Mouse (Mus musculus): ENCODE data around the gene Pld1. TPM values are rescaled to one million over a fixed set of nuclear protein-coding genes. Genes with fewer than 3 reads are reported as not detected.
"Not testable (repeated sequence)": the region's sequence is repeated elsewhere in the genome, so short reads cannot be mapped to it uniquely, and the experiment has no call there.

Pld1 gene
- polyA plus RNA-seq, 1 experiment from 2014 or later = 8.9 TPM

DNA sequence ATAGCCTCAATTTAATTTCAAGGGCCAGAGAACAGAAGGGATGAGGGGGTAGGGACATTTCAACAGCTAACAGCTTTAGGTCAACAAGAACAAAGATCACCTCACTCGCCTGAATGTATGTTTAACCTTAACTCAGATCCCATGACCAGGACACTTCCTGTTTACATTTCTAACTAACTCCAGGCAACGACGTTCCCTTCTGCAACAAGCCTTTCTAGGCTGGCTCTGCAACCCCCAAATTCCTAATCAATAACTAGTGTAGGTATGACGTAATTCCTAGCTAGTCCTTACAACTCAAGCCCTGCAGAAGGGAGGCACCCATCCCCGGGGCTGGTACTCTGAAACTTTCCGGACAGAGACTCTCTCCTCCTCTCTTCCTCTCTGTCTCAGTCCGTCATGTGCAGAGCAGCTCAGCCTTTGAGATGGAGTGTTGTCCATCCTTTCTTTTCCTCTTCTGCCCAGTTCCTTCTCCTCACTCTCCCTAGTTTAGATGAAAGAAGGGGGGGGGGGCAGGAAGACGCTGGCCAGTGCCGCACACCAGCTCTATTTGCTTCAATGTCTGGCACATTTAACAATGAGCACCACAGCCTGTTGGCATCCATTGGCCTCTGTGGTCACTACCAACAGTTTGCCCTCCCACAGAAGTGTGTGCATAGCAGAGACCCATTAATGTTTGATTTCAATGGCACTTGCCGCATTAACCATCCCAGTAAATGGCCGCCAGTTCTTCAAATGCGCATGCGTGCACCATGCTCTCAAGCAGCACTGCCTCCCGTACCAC is 19.6 kb upstream of the Pld1 start:
- no peak overlapping the region for H3K4me3 ChIP-seq
- H3K9me3 ChIP-seq = no peaks in the 10 kb centered on the region
- no peaks in the 10 kb centered on the region for H3K4me1 ChIP-seq
- no peak for ATAC-seq (ENCODE audit: insufficient number of reproducible peaks, low FRiP score, low TSS enrichment, low read depth)
- no peaks in the 10 kb centered on the region for H3K27me3 ChIP-seq
- H3K27ac ChIP-seq = no peak overlapping the region
- WGBS = 86% methylated on average over 14 of the region's 14 CpGs
- H3K9ac ChIP-seq = no peak overlapping the region
- no peak overlapping the region for H3K4me2 ChIP-seq
- H3K36me3 ChIP-seq = no peaks in the 10 kb centered on the region

DNA sequence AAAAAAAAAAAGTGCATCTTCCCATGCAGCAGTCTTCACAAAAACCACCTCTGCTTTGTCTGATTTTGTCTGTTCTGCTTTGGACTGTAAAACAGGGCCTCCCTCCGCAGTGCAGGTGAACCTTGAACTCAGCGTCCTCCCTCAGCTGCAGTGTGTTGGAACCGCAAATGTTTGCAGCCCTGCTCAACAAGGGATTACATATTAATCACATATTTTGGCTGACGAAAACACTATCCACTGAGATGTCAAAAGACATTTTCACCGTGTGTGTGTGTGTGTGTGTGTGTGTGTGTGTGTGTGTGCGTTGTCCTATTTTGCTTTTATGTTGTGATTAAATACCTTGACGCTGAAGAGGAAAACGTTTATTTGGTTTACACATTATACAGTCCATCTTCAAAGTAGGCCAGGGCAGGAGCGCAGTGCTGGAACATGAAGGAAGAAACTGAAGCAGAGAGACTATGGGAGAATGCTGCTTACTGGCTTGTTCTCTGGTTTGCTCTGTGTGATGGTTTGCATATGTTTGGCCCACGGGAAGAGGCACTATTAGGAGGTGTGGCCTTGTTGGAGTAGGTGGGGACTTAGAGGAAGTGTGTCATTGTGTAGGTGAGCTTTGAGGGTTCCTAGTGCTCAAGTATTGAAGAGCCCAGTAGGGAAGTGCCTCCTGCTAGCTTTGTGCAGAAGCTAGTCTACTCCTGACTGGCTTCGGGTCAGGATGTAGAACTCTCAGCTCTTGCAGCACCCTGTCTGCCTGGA is 17.1 kb upstream of the Pld1 start:
- 83% methylated on average over 11 of the region's 11 CpGs for WGBS
- Histone ChIP-seq H3K4me2 (no peak overlapping the region), H3K9ac (no peak overlapping the region), H3K27ac (no peak overlapping the region), H3K4me1 (no peaks in the 10 kb centered on the region), H3K9me3 (no peaks in the 10 kb centered on the region), H3K27me3 (no peaks in the 10 kb centered on the region), H3K36me3 (no peaks in the 10 kb centered on the region), H3K4me3 (no peak overlapping the region)
- ATAC-seq (ENCODE audit: insufficient number of reproducible peaks, low FRiP score, low TSS enrichment, low read depth) = no peak

DNA sequence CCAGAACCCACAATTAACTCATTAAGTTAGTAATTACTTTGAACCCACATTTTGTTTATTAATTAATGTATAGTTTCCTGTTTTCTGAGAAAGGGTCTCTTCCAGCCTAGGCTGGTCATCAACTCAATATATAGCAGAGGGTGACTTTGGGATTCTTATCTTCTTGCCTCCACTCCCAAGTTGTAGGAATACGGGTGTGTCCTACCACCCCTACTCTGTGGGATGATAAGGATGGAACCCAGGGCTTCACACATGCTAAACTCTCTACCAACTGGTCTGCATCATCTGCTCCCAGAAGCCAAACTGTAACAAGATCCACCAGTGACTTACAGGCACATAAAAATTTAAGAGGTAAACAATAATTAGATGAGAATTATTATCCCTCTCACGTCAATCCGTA is 14.5 kb upstream of the Pld1 start:
- H3K9ac ChIP-seq = no peak overlapping the region
- no peak for ATAC-seq (ENCODE audit: insufficient number of reproducible peaks, low FRiP score, low TSS enrichment, low read depth)
- WGBS = 48% methylated on average over 3 of the region's 3 CpGs
- no peak overlapping the region for H3K4me2 ChIP-seq
- no peak overlapping the region for H3K4me3 ChIP-seq
- H3K27me3 ChIP-seq = no peaks in the 10 kb centered on the region
- no peak overlapping the region for H3K27ac ChIP-seq
- no peaks in the 10 kb centered on the region for H3K4me1 ChIP-seq
- no peaks in the 10 kb centered on the region for H3K36me3 ChIP-seq
- no peaks in the 10 kb centered on the region for H3K9me3 ChIP-seq

DNA sequence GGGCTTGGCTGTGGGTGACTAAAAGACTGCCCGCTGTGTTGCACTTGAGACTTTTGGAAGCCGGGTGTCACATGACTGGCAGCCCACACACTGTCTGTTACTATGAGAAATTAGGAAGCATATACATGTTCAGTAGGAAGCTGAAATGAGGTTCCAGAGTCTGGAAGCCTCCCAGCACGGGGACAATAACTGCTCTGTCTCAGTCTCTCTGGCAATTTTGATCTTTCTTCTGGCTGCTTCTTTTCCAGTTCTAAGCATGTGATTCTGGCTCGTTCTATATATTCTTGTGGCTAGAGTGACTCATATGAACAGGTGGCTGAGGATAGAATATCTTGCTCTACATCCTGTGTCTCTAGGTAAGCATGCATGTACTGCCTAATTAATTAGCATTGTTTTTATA is 9.3 kb upstream of the Pld1 start:
- no peak overlapping the region for H3K9ac ChIP-seq
- no peaks in the 10 kb centered on the region for H3K4me1 ChIP-seq
- no peak overlapping the region for H3K27ac ChIP-seq
- no peaks in the 10 kb centered on the region for H3K27me3 ChIP-seq
- WGBS = 74% methylated on average over 4 of the region's 4 CpGs
- no peak overlapping the region for H3K4me3 ChIP-seq
- ATAC-seq (ENCODE audit: insufficient number of reproducible peaks, low FRiP score, low TSS enrichment, low read depth) = no peak
- H3K36me3 ChIP-seq = no peaks in the 10 kb centered on the region
- H3K4me2 ChIP-seq = no peak overlapping the region
- no peaks in the 10 kb centered on the region for H3K9me3 ChIP-seq

DNA sequence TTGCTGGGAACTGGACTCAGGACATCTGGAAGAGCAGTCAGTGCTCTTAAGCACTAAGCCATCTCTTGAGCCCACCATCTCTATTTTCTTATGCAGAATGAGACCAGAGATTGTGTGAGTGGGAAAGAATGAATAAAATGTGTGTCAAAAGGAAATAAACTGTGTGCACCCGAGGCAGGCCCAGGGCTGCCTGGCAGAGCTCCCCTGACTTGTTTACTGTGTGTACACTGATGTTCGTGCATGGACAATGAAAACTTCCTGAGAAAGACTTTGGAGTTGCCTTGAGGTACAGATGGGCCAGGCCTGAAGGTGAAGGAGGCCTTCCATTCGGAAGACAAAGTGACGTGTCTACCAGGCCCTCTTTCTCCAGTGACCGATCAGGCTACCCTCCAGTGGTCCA is 6.1 kb upstream of the Pld1 start:
- no peak for ATAC-seq (ENCODE audit: insufficient number of reproducible peaks, low FRiP score, low TSS enrichment, low read depth)
- Histone ChIP-seq H3K9me3 (no peaks in the 10 kb centered on the region), H3K27me3 (no peaks in the 10 kb centered on the region), H3K4me3 (no peak overlapping the region), H3K4me2 (no peak overlapping the region), H3K9ac (no peak overlapping the region), H3K4me1 (no peaks in the 10 kb centered on the region), H3K36me3 (no peaks in the 10 kb centered on the region), H3K27ac (no peak overlapping the region)
- WGBS = 82% methylated on average over 5 of the region's 5 CpGs

DNA sequence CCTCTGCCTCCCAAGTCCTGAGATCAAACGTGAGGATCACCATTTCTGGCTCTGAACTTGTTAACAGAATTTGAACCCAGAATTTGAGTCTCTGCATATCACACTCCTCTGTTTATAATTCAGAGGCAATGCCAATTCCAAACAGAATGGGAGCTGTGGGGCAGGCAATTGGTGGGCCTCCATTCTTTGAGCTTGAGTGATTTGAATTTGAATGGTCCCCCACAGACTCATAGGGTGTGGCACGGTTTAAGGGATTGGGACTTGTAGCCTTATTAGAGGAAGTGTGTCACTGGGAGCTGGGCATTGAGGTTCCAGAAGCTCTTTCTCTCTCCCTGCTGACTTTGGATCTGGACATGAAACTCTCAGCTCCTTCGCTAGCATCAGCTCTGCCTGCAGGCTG is 2.9 kb upstream of the Pld1 start:
- Histone ChIP-seq H3K9me3 (no peaks in the 10 kb centered on the region), H3K4me3 (no peak overlapping the region), H3K36me3 (no peaks in the 10 kb centered on the region), H3K4me2 (no peak overlapping the region), H3K27ac (no peak overlapping the region), H3K27me3 (no peaks in the 10 kb centered on the region), H3K9ac (no peak overlapping the region), H3K4me1 (peaks cover 19% of the 10 kb centered on the region)
- WGBS = 82% methylated on average over 3 of the region's 3 CpGs
- no peak for ATAC-seq (ENCODE audit: insufficient number of reproducible peaks, low FRiP score, low TSS enrichment, low read depth)

DNA sequence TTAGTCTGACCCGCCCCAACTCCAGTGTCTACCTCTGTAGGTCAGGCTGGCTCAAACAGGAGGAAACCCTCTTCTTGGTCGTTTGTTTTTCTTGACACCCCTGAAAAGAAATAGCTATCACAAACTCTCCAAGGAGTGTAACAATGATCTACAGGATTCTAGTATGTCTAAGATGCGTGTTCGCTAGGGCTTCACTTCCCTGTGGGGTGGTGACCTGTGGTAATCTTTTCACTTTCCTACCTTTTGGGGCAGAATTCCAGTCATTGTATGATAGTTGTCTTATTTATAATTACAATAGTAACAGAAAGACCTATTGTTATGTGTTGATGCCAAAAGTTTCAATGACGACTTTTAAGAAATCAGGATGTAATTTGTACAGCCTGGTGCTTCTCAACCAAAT is 1.8 kb upstream of the Pld1 start:
- Histone ChIP-seq H3K9ac (no peak overlapping the region), H3K36me3 (no peaks in the 10 kb centered on the region), H3K4me2 (no peak overlapping the region), H3K27ac (no peak overlapping the region), H3K4me1 (peaks cover 28% of the 10 kb centered on the region), H3K27me3 (no peaks in the 10 kb centered on the region), H3K4me3 (no peak overlapping the region), H3K9me3 (no peaks in the 10 kb centered on the region)
- WGBS = 80% methylated on average over 5 of the region's 5 CpGs
- no peak for ATAC-seq (ENCODE audit: insufficient number of reproducible peaks, low FRiP score, low TSS enrichment, low read depth)

DNA sequence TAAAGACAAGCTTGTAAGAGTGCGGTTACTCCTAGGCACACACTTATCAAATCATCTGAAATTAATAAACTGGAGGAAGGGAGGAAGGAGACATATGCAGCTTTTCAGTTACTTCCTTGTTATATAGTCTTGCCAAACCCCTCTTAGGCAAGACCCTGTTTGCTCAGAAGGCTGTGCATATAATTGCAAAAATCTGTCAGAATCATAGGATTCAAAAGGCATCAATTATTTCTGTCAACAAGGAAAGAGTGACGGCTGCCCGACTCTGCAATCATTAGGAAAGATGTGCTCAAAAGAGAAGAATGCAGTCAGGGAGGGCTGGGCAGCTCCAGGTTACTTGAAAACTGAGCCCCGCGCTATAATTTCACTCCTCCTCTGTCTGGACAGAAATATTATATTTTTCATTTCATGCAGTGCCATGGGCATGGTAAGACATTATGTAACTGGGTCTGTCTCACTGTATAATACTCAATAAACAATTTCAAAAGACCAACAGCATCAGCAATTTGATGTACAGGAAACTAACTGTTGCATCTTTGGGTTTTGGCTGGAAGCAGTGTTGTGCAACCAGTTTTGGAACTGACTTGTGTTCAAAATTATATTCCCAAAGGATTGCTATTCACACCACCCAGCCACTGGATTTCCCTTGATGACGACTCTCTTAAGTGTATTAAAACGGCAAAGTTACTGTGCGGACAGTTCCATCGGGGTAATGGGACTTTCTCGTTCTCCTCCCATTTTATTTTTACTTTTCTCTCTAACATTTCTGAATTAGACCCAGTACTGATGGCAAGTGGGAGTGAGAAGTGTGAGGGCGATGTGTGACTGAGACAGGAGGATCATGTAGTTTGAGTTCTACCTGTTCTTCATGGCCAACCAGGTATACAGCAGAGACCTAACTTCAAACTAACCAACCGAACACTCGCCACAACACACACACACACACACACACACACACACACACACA is 1.1 kb upstream of the Pld1 start:
- no peak for ATAC-seq (ENCODE audit: insufficient number of reproducible peaks, low FRiP score, low TSS enrichment, low read depth)
- Histone ChIP-seq H3K9ac (no peak overlapping the region), H3K36me3 (no peaks in the 10 kb centered on the region), H3K9me3 (no peaks in the 10 kb centered on the region), H3K27me3 (no peaks in the 10 kb centered on the region), H3K4me2 (0 out of 2 replicates have a peak overlapping the region, but pooled peaks have one; percentile 86), H3K4me3 (no peak overlapping the region; the same call in 1 of the 2 replicates), H3K27ac (no peak overlapping the region), H3K4me1 (peaks cover 32% of the 10 kb centered on the region)
- WGBS = 61% methylated on average over 13 of the region's 13 CpGs

DNA sequence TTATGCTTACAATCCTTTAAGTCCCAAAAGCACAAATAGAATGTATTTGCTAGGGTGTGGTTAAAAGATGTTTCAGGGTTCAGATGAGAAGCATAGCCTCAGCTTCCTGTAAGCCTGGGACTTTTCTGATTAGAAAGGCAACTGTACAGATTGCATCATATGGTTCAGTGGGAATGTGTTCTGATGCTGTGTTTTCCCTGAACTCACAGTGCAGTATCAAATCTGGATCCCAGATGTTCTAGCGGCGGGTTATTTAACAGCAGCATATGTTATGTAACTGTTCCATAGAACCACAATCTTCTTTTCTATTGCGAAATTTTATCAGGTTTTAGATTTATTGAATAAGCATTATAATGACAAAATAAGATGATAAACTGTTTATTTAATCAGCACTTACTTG is 3.1 kb downstream of the Pld1 start:
- peak; percentile 47; the same call in 1 of the 2 replicates for ATAC-seq (ENCODE audit: insufficient number of reproducible peaks, low FRiP score, low TSS enrichment, low read depth)
- Histone ChIP-seq H3K4me3 (no peak overlapping the region), H3K27me3 (no peaks in the 10 kb centered on the region), H3K9me3 (no peaks in the 10 kb centered on the region), H3K4me1 (peaks cover 32% of the 10 kb centered on the region), H3K36me3 (no peaks in the 10 kb centered on the region), H3K9ac (no peak overlapping the region), H3K27ac (peak overlapping the region; percentile 43; the same call in 1 of the 2 replicates), H3K4me2 (no peak overlapping the region)
- 39% methylated on average over 3 of the region's 3 CpGs for WGBS

DNA sequence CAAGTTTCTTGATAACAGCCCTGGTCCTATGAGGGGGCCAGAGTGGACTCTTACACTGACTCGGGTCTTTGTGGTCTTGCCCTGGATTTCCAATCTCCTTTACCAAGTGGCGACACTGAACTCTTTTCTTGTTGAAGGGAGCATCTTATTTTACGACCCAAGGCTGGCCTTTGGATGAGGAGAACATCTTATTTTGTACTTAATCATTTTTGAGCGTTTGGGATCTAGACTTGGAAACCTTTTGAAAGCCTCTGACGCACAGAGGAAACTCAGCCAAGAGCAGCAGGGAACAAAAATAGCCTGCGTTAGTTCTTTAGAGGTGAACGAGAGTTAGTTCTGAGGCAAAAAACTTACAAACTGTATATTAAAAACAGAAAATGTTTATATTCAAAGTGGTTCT is 4.5 kb downstream of the Pld1 start:
- 57% methylated on average over 7 of the region's 7 CpGs for WGBS
- H3K4me2 ChIP-seq = no peak overlapping the region
- no peak for ATAC-seq (ENCODE audit: insufficient number of reproducible peaks, low FRiP score, low TSS enrichment, low read depth)
- no peaks in the 10 kb centered on the region for H3K36me3 ChIP-seq
- H3K27ac ChIP-seq = peak overlapping the region; percentile 57; the same call in 1 of the 2 replicates
- no peak overlapping the region for H3K4me3 ChIP-seq
- H3K27me3 ChIP-seq = no peaks in the 10 kb centered on the region
- no peak overlapping the region for H3K9ac ChIP-seq
- H3K9me3 ChIP-seq = no peaks in the 10 kb centered on the region
- peaks cover 29% of the 10 kb centered on the region for H3K4me1 ChIP-seq

DNA sequence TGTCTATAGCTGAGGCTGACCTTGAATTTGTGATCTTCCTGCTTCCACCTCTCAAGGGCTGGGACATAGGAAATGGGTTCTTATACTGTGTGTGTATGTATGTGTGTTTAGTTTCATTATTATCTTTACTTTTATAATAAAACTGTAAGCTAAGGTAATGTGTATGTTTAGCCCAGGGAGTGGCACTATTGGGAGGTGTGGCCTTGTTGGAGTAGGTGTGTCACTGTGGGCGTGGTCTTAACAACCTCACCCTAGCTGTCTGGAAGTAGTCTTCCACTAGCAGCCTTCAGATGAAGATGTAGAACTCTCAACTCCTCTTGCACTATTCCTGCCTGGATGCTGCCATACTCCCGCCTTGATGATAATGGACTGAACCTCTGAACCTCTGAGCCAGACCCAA is 6.9 kb downstream of the Pld1 start:
- H3K4me1 ChIP-seq = peaks cover 12% of the 10 kb centered on the region
- not testable (repeated sequence) for H3K4me2 ChIP-seq; H3K36me3 ChIP-seq; H3K27ac ChIP-seq; H3K9ac ChIP-seq; ATAC-seq (ENCODE audit: insufficient number of reproducible peaks, low FRiP score, low TSS enrichment, low read depth); H3K27me3 ChIP-seq; H3K4me3 ChIP-seq; H3K9me3 ChIP-seq
- WGBS = 86% methylated on average over 2 of the region's 2 CpGs

Data from limb, embryonic 15.5 days (tissue).